Mouse (Mus musculus): Measurements from ENCODE around the gene F2r.

The F2r gene

GRCm38 (mm10) chr13:95629751-95630150 lies 11.5 kb upstream of the F2r start:
- no peak for DNase-seq

GRCm38 (mm10) chr13:95626696-95627095 lies 8.4 kb upstream of the F2r start:
- DNase-seq = no peak

- no peak for DNase-seq
Observed at GRCm38 (mm10) chr13:95623042-95623441, 4.8 kb upstream of the F2r start.

GRCm38 (mm10) chr13:95621563-95621962 lies 3.3 kb upstream of the F2r start:
- no peak for DNase-seq

- no peak for DNase-seq
Observed at GRCm38 (mm10) chr13:95618859-95619258, 572 bp upstream of the F2r start.

GRCm38 (mm10) chr13:95617671-95618171 lies 566 bp downstream of the F2r start:
- no peak for DNase-seq

- no peak for DNase-seq
Observed at GRCm38 (mm10) chr13:95617082-95617670, 1.1 kb downstream of the F2r start.

- DNase-seq = no peak
Observed at GRCm38 (mm10) chr13:95616512-95616911, 1.8 kb downstream of the F2r start.

- no peak for DNase-seq
Observed at GRCm38 (mm10) chr13:95614757-95615156, 3.5 kb downstream of the F2r start.

GRCm38 (mm10) chr13:95612243-95612642 lies 6.0 kb downstream of the F2r start:
- DNase-seq = no peak

- DNase-seq = no peak
Observed at GRCm38 (mm10) chr13:95611752-95612151, 6.5 kb downstream of the F2r start.

GRCm38 (mm10) chr13:95610786-95611562 lies 7.3 kb downstream of the F2r start:
- no peak for DNase-seq

- DNase-seq = no peak
Observed at GRCm38 (mm10) chr13:95609088-95609420, 9.2 kb downstream of the F2r start.

GRCm38 (mm10) chr13:95608416-95609087 lies 9.7 kb downstream of the F2r start:
- no peak for DNase-seq

GRCm38 (mm10) chr13:95607019-95607418 lies 11.3 kb downstream of the F2r start:
- no peak for DNase-seq

- no peak for DNase-seq
Observed at GRCm38 (mm10) chr13:95604288-95604687, 14.0 kb downstream of the F2r start.

GRCm38 (mm10) chr13:95599833-95600359 lies 18.4 kb downstream of the F2r start:
- no peak for DNase-seq

- DNase-seq = no peak
Observed at GRCm38 (mm10) chr13:95598232-95598920, 19.9 kb downstream of the F2r start.

GRCm38 (mm10) chr13:95597578-95597977 lies 20.7 kb downstream of the F2r start:
- DNase-seq = no peak

- DNase-seq = no peak
Observed at GRCm38 (mm10) chr13:95596689-95597088, 21.6 kb downstream of the F2r start.

GRCm38 (mm10) chr13:95595921-95596320 lies 22.4 kb downstream of the F2r start:
- no peak for DNase-seq

GRCm38 (mm10) chr13:95595411-95595810 lies 22.9 kb downstream of the F2r start:
- no peak for DNase-seq

GRCm38 (mm10) chr13:95592860-95593259 lies 25.4 kb downstream of the F2r start:
- no peak for DNase-seq

Measured in cerebellum, adult 9-10 months (tissue).